Mouse (Mus musculus): ENCODE data around the gene Slc6a1.

DNA sequence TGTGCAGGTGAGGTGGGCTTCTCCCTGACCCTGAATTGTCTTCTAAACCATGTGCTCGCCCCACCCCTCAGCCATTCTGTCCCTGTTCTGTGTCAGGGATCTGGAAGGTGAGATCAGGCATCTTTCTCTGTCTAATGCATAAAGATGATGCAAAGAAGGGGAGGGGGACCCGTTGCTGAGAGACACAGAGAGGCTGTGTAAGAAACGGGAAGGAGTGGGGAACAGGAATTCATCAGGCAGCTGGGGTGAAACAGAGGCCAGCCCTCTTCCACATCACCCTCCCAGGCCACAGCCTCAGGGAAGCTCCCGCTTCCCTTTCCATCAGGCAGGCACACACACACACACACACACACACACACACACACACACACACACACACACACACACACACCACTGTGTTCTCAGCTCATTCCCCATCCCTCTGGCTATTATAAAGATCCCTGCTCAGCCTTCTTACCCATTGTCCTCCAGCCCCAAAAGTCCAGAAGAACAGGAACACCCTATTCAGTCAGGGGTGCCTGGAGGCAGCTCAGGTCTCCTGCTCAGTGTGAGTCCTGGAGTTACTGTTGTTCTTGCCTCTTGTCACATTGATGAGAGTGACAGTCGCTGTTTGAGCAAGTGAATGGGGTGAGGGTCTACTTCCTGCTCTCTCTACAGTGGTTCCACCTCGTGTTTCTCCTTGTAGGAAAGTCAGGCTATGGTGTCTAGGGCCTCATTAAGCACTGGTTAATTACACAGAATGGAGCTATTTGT, 43.4 kb upstream of the Slc6a1 start:
- TF ChIP-seq CTCF (IDR thresholded peaks at IDR 0.05; ENCODE audit: low read depth) (no peak), EP300 (IDR thresholded peaks at IDR 0.05; ENCODE audit: low read depth) (no peak)
